Mouse (Mus musculus): ENCODE measurements around the gene Kctd19. TPM values are rescaled to one million over a fixed set of nuclear protein-coding genes. Genes with fewer than 3 reads are reported as not detected.

The Kctd19 gene
- not detected in 2 replicates for polyA plus RNA-seq (2015; fragmentation: Nextera tagmentation; extraction: Ambion mirVana)

DNA sequence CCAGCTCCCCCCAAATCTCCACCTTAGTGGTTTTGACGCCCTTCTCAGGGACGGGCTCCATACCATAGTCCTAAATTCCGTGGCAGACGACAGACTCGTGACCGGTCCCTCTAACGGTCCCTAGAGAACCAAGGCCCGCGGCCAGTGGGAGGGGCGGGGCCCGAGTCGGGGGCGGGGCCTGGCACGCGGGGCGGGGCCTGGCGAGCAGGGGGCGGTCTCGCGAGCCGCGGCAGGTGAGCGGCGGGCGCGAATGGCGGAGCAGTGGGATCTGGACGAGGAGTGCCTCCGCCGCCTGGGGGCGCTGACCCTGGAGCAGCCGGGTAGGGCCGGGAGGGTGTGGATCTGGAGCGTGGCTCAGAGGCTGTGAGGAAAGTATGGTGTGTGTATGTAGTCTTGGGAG is at the start of gene Kctd19, which contains the start of gene Lrrc36:
TSS of gene Kctd19 (minus strand) at position 112 of the 400 bp plus-strand sequence.
TSS of gene Lrrc36 (plus strand) at position 181 of the 400 bp plus-strand sequence.
- peaks cover 15% of the 10 kb centered on the region for H3K27me3 ChIP-seq (replicated peaks; ENCODE audit: control insufficient read depth, insufficient read depth, low read length)
- no peak within 1 kb of the TSS for H3K27ac ChIP-seq (ENCODE audit: low read length)
- H3K36me3 ChIP-seq (ENCODE audit: control insufficient read depth, insufficient read depth): no peaks in the 10 kb centered on the region
- ATAC-seq: no peak
- H3K9ac ChIP-seq (replicated peaks; ENCODE audit: low read depth, low read length): no peak within 1 kb of the TSS; the same call in 1 of the 2 replicates
- WGBS: 1% methylated on average over 34 of the region's 34 CpGs
- peak within 1 kb of the TSS; percentile 52 for H3K4me2 ChIP-seq (ENCODE audit: low read length)
- H3K4me3 ChIP-seq (replicated peaks; ENCODE audit: low read length): peak within 1 kb of the TSS; percentile 33
- peaks cover 6% of the 10 kb centered on the region for H3K4me1 ChIP-seq (replicated peaks; ENCODE audit: control insufficient read depth, insufficient read depth, low read length)
- no peaks in the 10 kb centered on the region for H3K9me3 ChIP-seq (ENCODE audit: control insufficient read depth, low read length)

DNA sequence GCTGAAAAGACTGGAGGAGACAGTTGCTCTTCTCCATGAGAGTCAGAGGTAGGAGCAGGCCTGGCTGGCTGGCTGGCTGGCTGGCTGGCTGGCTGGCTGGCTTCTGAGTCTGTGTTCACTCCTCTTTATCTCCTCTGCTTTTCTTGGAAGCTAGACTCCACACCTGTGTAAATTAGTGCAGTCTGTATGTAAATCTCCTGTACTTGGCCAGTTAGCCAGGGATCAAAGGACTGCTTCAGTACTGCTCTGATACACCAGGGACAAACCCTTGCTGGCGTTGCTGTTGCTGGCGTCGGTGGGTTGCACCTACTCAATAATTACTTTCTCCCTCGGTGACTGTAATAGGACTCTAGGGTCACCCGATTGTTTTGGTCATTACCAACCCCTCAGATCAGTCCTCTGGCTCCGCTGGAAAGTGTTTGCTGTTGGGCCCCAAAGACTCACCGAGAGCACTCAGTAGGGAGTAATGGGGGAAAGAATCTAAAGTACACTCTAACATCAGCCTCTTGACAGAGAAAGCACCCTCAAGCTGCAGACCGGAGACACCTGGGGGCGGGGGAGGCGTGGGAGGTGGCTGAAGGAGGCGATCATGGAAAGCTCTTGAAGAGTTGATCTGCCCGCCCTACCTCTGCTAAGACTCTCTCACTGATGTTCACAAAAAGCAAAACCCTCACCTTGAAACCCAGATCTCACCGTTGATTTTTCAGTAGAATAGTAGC is 47.9 kb upstream of the Kctd19 start:
- no peak overlapping the region for H3K4me2 ChIP-seq (ENCODE audit: low read length)
- ATAC-seq: no peak
- no peak overlapping the region for H3K4me3 ChIP-seq (replicated peaks; ENCODE audit: low read length)
- H3K4me1 ChIP-seq (replicated peaks; ENCODE audit: control insufficient read depth, insufficient read depth, low read length): peaks cover 1% of the 10 kb centered on the region; the same call in 1 of the 2 replicates
- H3K9ac ChIP-seq (replicated peaks; ENCODE audit: low read depth, low read length): no peak overlapping the region
- H3K27ac ChIP-seq (ENCODE audit: low read length): no peak overlapping the region
- WGBS: 76% methylated on average over 13 of the region's 13 CpGs
- no peaks in the 10 kb centered on the region for H3K36me3 ChIP-seq (ENCODE audit: control insufficient read depth, insufficient read depth)
- no peaks in the 10 kb centered on the region for H3K27me3 ChIP-seq (replicated peaks; ENCODE audit: control insufficient read depth, insufficient read depth, low read length)
- H3K9me3 ChIP-seq (ENCODE audit: control insufficient read depth, low read length): no peaks in the 10 kb centered on the region

DNA sequence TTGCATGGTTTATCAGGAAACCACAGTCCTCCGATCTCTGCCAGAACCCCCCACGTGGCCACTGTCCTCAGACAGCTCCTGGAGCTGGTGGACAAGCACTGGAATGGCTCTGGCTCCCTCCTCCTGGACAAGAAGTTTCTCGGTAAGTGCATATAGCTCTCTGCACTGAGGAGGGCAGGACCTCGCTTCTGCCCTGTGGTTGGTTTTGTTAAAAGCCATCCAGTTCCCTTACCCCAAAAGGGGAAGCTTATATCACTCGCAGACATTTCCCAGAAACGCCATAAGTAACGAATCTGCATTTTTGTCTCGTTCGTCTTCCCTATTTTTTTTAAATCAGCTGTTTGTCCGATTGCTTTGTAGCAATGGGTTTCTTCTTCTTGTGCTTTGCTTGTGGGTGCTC is 41.9 kb upstream of the Kctd19 start:
- Histone ChIP-seq H3K4me1 (replicated peaks; ENCODE audit: control insufficient read depth, insufficient read depth, low read length) (peaks cover 9% of the 10 kb centered on the region), H3K9me3 (ENCODE audit: control insufficient read depth, low read length) (no peaks in the 10 kb centered on the region), H3K27me3 (replicated peaks; ENCODE audit: control insufficient read depth, insufficient read depth, low read length) (no peaks in the 10 kb centered on the region), H3K4me3 (replicated peaks; ENCODE audit: low read length) (no peak overlapping the region), H3K4me2 (ENCODE audit: low read length) (no peak overlapping the region), H3K36me3 (ENCODE audit: control insufficient read depth, insufficient read depth) (no peaks in the 10 kb centered on the region), H3K9ac (replicated peaks; ENCODE audit: low read depth, low read length) (no peak overlapping the region), H3K27ac (ENCODE audit: low read length) (no peak overlapping the region)
- 67% methylated on average over 10 of the region's 10 CpGs for WGBS
- ATAC-seq: no peak

DNA sequence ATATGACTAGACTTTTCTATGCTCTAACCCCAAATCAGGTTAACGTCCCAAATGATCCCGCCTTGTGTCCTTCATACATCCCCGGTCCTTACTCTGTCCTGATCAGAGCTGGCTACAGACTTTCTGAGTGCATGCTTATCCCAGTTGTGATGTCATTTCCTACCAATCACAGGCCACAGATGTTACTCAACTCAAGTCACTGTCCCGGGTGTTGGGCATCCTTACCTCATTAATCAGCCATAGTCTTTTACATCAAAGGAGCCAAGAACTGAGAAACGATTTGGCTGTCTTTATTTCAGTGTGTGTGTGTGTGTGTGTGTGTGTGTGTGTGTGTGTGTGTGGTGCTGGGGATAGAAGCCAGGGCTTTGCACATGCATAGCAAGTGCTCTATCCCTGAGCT is 40.8 kb upstream of the Kctd19 start:
- Histone ChIP-seq H3K9me3 (ENCODE audit: control insufficient read depth, low read length) (no peaks in the 10 kb centered on the region), H3K27ac (ENCODE audit: low read length) (no peak overlapping the region), H3K4me1 (replicated peaks; ENCODE audit: control insufficient read depth, insufficient read depth, low read length) (peaks cover 9% of the 10 kb centered on the region), H3K4me3 (replicated peaks; ENCODE audit: low read length) (no peak overlapping the region), H3K9ac (replicated peaks; ENCODE audit: low read depth, low read length) (no peak overlapping the region), H3K36me3 (ENCODE audit: control insufficient read depth, insufficient read depth) (no peaks in the 10 kb centered on the region), H3K4me2 (ENCODE audit: low read length) (no peak overlapping the region), H3K27me3 (replicated peaks; ENCODE audit: control insufficient read depth, insufficient read depth, low read length) (no peaks in the 10 kb centered on the region)
- no peak for ATAC-seq
- WGBS: 61% methylated on average over 5 of the region's 5 CpGs

DNA sequence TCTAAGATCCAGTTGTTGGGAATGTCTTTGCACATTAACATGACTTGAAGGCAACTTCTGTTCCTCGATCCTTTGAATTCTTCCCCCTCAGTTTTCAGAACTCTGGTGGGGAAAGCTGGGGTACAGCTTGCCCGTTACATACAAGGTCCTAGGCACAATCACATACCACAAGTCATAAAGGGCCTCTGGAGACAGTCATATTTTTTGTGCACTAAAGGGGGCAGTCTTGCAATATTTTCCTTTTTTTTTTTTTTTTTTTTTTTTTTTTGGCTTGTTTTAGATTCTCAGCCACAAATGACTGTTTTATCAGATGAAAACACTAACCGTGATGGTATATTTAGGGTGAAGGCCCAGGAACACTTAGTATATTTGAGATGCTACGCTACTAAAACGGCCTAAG is 40.0 kb upstream of the Kctd19 start:
- 83% methylated on average over 5 of the region's 5 CpGs for WGBS
- no peaks in the 10 kb centered on the region for H3K36me3 ChIP-seq (ENCODE audit: control insufficient read depth, insufficient read depth)
- H3K27me3 ChIP-seq (replicated peaks; ENCODE audit: control insufficient read depth, insufficient read depth, low read length): no peaks in the 10 kb centered on the region
- no peak overlapping the region for H3K27ac ChIP-seq (ENCODE audit: low read length)
- peaks cover 9% of the 10 kb centered on the region for H3K4me1 ChIP-seq (replicated peaks; ENCODE audit: control insufficient read depth, insufficient read depth, low read length)
- no peak overlapping the region for H3K9ac ChIP-seq (replicated peaks; ENCODE audit: low read depth, low read length)
- ATAC-seq: no peak
- H3K9me3 ChIP-seq (ENCODE audit: control insufficient read depth, low read length): no peaks in the 10 kb centered on the region
- H3K4me3 ChIP-seq (replicated peaks; ENCODE audit: low read length): no peak overlapping the region
- H3K4me2 ChIP-seq (ENCODE audit: low read length): no peak overlapping the region

DNA sequence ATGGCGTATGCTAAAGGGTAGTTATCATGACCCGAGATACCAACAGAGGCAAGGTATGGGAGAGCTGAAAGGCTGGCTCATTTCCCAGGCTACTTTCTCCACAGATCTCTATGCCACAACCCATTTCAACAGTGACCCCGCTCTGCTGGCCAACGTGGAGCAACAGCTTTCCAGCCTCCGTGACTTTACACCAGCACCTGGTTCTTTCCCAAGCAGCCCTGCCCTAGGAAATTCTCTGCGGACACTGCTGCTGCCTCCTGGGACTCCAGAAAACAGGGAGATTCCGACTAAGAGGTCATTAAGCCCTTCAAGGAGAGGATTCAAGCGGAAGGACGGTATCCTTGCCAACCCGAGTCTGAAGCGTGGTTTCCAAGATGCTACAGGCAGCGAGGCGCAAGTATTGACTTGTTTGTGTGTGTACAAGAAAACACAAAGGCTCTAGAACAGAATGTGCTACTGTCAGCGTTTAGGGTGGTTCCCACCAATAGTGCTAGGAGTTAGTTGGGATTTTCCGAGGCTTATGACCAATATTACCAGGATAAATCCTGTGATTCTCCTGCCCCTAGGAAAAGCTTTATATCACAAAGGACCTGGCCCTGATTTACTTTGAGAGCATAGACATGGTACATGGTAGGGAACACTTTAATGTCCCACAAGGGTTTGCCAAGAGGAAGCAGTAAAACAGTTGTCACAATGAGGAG is 38.8 kb upstream of the Kctd19 start:
- no peaks in the 10 kb centered on the region for H3K27me3 ChIP-seq (replicated peaks; ENCODE audit: control insufficient read depth, insufficient read depth, low read length)
- no peak overlapping the region for H3K4me2 ChIP-seq (ENCODE audit: low read length)
- peaks cover 9% of the 10 kb centered on the region for H3K4me1 ChIP-seq (replicated peaks; ENCODE audit: control insufficient read depth, insufficient read depth, low read length)
- no peaks in the 10 kb centered on the region for H3K9me3 ChIP-seq (ENCODE audit: control insufficient read depth, low read length)
- no peak for ATAC-seq
- H3K4me3 ChIP-seq (replicated peaks; ENCODE audit: low read length): no peak overlapping the region
- H3K36me3 ChIP-seq (ENCODE audit: control insufficient read depth, insufficient read depth): no peaks in the 10 kb centered on the region
- H3K9ac ChIP-seq (replicated peaks; ENCODE audit: low read depth, low read length): no peak overlapping the region
- H3K27ac ChIP-seq (ENCODE audit: low read length): no peak overlapping the region
- 43% methylated on average over 15 of the region's 15 CpGs for WGBS

DNA sequence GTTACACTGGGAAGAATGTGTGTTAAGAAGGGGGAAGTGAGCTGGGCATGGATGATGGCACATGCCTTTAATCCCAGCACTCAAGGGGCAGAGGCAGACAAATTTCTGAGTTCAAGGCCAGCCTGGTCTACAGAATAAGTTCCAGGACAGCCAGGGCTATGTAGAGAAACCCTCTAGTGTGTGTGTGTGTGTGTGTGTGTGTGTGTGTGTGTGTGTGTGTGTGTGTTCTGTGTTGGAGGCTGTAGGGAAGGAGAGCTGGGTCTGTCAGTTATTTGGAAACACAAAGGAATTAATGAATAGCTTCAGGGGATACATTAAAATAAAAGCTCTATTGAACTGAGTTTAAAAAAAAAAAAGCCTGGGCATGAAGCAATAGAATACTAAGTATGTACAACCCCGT is 37.7 kb upstream of the Kctd19 start:
- no peak overlapping the region for H3K4me3 ChIP-seq (replicated peaks; ENCODE audit: low read length)
- no peak for ATAC-seq
- no peaks in the 10 kb centered on the region for H3K36me3 ChIP-seq (ENCODE audit: control insufficient read depth, insufficient read depth)
- 18% methylated on average over 1 of the region's 1 CpGs for WGBS
- H3K9me3 ChIP-seq (ENCODE audit: control insufficient read depth, low read length): no peaks in the 10 kb centered on the region
- H3K4me2 ChIP-seq (ENCODE audit: low read length): no peak overlapping the region
- H3K27ac ChIP-seq (ENCODE audit: low read length): no peak overlapping the region
- H3K27me3 ChIP-seq (replicated peaks; ENCODE audit: control insufficient read depth, insufficient read depth, low read length): no peaks in the 10 kb centered on the region
- peaks cover 12% of the 10 kb centered on the region for H3K4me1 ChIP-seq (replicated peaks; ENCODE audit: control insufficient read depth, insufficient read depth, low read length)
- no peak overlapping the region for H3K9ac ChIP-seq (replicated peaks; ENCODE audit: low read depth, low read length)

DNA sequence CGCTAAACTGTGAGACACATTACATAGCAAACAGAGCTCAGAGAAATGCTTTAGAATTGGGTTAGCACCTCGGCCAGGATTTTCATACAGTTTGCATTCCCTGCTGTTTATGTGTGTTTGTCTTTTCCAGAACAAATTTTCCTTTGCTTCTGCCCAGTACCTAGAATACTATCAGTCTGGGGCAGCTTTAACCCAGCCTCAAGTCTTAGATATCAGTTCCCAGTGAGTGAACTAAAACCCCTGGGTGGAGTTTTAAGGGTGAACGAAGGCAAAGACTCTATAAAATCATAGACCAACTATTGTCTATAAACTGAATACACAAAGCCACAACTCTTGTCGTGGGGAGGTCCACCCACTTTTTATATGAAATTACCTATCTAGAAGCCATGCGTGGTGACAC is 35.3 kb upstream of the Kctd19 start:
- no peak for ATAC-seq
- H3K27ac ChIP-seq (ENCODE audit: low read length): no peak overlapping the region
- no peak overlapping the region for H3K9ac ChIP-seq (replicated peaks; ENCODE audit: low read depth, low read length)
- peaks cover 18% of the 10 kb centered on the region for H3K4me1 ChIP-seq (replicated peaks; ENCODE audit: control insufficient read depth, insufficient read depth, low read length)
- no peak overlapping the region for H3K4me3 ChIP-seq (replicated peaks; ENCODE audit: low read length)
- no peaks in the 10 kb centered on the region for H3K27me3 ChIP-seq (replicated peaks; ENCODE audit: control insufficient read depth, insufficient read depth, low read length)
- WGBS: 90% methylated on average over 5 of the region's 5 CpGs
- H3K9me3 ChIP-seq (ENCODE audit: control insufficient read depth, low read length): no peaks in the 10 kb centered on the region
- H3K36me3 ChIP-seq (ENCODE audit: control insufficient read depth, insufficient read depth): no peaks in the 10 kb centered on the region
- no peak overlapping the region for H3K4me2 ChIP-seq (ENCODE audit: low read length)

DNA sequence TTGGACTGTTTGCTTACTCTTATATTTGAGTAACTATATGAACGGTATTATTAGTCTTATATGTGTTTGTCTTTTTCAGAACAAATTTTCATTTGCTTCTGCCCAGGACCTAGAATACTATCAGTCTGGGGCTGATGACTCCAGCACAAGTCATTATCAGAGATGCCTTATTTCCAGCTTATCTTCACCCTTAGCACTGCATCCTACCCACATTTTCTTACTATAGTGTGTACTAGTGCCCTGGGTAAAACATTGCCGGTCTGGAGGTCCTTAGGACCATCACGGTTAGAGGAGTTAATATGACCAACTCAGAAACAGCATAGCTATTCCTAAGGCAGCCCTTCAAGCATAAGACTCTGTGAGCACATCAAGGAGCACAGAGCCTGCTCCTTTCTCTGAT is 34.9 kb upstream of the Kctd19 start:
- WGBS: 95% methylated on average over 3 of the region's 3 CpGs

More for the DNA sequence above, 34.9 kb upstream of the Kctd19 start:
- H3K27ac ChIP-seq (ENCODE audit: low read length): no peak overlapping the region
- no peak overlapping the region for H3K9ac ChIP-seq (replicated peaks; ENCODE audit: low read depth, low read length)
- H3K4me2 ChIP-seq (ENCODE audit: low read length): no peak overlapping the region
- no peak overlapping the region for H3K4me3 ChIP-seq (replicated peaks; ENCODE audit: low read length)
- H3K36me3 ChIP-seq (ENCODE audit: control insufficient read depth, insufficient read depth): no peaks in the 10 kb centered on the region
- no peaks in the 10 kb centered on the region for H3K27me3 ChIP-seq (replicated peaks; ENCODE audit: control insufficient read depth, insufficient read depth, low read length)
- H3K9me3 ChIP-seq (ENCODE audit: control insufficient read depth, low read length): no peaks in the 10 kb centered on the region
- peaks cover 18% of the 10 kb centered on the region for H3K4me1 ChIP-seq (replicated peaks; ENCODE audit: control insufficient read depth, insufficient read depth, low read length)
- ATAC-seq: no peak
